Mouse (Mus musculus): ENCODE results near the gene Adam12.

Gene Adam12

DNA sequence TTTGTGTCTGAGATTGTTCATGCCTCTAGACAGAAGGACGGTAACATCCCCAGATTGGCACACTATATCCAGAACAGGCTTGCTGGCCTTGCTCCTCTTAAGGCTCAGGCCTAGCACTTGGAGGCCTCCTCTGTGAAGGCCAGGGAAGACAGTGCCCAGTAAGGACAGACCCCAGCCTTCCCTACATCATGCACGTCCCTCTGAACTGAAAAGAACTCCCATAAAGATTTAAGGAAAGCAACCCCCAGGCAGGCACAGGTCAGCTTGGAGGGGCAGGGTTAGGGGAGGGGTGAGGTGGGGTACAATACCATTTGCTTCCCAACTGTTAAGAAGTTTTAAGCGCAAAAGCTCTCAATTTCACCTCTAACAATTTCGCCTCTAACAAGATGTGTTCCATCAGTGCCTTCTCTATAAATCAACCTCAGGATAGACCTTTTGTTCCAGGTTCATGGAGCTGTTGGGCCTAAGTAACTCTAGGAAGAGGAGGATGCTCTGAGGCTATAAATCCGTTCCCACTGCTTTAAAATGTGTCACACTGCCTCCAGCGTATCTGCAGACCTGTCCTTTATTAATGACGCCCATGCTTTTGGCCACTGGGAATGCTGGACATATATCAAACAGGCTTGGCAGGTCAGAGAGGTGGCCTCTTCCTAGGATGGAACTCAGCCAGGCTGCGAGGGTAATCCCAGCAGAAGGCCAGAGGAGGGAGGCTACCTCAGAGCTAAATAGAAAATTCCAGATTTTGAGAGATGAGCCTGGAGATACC is 150.5 kb downstream of the Adam12 start:
- DNase-seq (ENCODE audit: low spot score in 2 of 2) = no peak

- DNase-seq (ENCODE audit: low spot score in 2 of 2) = peak; percentile 5 to 39
These were observed 151.8 kb downstream of the Adam12 start for GRCm38 (mm10) chr7:134079980-134080725.

DNA sequence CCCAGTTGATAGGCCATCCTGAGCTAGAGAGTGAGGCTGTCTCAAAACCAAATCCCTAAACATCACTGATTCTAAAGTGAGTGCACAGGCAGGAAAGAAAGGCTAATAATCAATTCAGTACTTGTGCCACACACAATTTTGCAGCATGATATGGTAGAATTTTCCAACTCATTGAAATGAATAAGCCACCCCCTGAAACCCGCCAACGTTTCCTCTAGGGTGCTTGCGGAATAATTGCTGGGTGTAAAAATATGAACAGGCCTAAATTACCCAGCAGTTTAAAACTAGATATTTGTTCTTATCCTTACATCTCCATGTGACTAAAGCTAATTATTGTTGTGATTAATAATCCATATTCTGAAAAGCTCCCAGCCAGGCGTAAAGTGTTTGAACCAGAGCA is 154.3 kb downstream of the Adam12 start:
- no peak for DNase-seq (ENCODE audit: low spot score in 2 of 2)

DNA sequence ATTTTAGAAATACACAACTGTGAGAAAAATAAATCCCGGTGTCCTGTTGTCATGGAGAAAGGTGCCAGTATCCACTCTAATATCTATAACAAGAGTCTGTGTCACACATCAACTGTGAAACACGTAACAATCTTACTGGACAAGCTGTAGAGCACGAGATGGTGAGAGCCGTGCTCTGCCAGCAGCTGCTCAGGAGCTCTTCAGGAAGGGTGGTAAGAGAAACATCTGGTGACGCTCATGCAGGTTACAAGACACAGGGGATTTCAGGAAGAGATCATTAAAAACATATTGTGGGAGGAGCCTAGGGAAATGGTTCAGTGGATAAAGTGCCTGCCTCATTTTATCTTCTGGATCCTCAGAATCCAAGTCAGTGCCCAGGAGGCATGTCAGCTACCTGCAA is 158.9 kb downstream of the Adam12 start:
- no peak for DNase-seq (ENCODE audit: low spot score in 2 of 2)

GRCm38 (mm10) chr7:134071153-134071885 is 160.6 kb downstream of the Adam12 start:
- no peak for DNase-seq (ENCODE audit: low spot score in 2 of 2)

- DNase-seq (ENCODE audit: low spot score in 2 of 2) = no peak
These were observed 169.3 kb downstream of the Adam12 start for GRCm38 (mm10) chr7:134062629-134063028.

- DNase-seq (ENCODE audit: low spot score in 2 of 2) = no peak
These were observed 179.5 kb downstream of the Adam12 start for GRCm38 (mm10) chr7:134052486-134052885.

GRCm38 (mm10) chr7:134050371-134050770 is 181.6 kb downstream of the Adam12 start:
- DNase-seq (ENCODE audit: low spot score in 2 of 2) = no peak

DNA sequence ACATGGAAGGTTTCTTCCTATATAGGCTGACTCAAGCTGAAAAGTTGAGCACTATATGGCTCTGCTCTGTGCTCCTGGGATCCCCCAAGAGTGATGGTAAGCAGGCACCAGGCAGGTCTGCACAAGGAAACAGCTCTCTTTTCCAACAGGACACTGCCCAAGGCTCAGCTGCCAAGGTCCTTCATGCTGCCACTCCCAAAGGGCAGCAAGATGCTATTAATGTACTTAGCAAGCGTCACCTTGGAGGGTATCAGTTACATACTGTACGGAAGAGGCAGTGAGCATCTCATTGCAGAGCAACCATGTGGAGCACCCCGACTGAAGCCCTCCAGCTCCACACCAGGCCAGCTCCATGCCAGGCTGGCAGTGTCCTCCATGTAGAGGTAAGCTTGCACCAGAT is 185.6 kb downstream of the Adam12 start:
- no peak for DNase-seq (ENCODE audit: low spot score in 2 of 2)

DNA sequence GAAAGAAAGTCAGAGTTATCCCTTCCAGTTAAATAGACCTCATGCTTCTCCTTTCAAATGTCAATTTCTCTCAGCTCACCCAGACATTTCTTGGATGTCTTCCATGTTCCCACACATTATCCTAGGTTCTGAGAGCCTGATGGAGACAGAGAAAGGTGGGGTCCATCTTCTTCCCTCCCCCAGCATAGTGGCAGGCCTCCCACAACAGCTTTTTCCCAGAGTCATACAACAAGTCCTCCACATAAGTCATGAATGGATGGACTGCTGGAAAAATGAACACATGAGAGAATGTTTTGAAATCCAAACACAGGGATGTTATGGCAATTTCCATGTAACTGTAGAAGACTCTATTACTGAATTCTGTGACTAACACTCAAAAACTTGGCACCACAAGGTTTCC is 188.4 kb downstream of the Adam12 start:
- DNase-seq (ENCODE audit: low spot score in 2 of 2) = no peak

GRCm38 (mm10) chr7:134042614-134043013 is 189.3 kb downstream of the Adam12 start:
- no peak for DNase-seq (ENCODE audit: low spot score in 2 of 2)

DNA sequence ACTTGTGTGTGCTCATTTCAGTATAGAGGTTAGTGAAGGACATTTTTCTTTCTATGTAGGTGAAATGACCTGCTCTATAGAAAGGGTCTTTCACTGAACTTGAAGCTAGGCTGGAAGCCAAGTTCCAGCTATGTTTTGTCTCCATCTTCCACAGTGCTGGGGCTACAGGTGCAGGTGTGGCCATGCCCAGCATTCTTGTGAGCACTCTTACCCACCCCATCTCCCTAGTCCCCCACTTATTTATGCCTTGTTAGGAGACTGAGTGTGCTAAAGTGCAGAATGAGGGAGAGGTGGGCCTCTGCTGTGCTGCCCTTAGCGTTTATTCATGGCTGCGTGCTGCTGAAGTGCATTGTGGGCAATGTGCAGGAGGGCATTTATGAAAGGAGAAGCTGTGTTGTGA is 198.0 kb downstream of the Adam12 start:
- no peak for DNase-seq (ENCODE audit: low spot score in 2 of 2)

DNA sequence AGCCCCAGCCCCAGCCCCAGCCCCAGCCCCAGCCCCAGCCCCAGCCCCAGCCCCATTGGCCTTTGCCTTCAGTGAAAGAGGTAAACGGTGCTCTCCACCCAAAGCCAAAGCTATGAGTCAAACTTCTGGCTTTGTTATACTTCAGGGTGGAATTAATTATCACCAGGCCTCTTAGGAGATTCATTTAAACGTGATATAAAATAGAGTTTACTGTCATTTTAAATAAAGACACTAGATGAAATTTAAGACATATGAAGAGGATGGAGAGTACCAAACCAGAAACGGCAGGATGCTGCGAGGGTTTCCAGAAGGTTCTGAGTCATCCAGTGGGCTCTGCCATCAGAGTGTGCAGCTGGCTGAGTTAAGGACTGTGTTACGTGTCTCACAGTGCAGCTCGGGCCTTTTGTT is 199.0 kb downstream of the Adam12 start:
- no peak for DNase-seq (ENCODE audit: low spot score in 2 of 2)

GRCm38 (mm10) chr7:134031787-134032186 is 200.2 kb downstream of the Adam12 start:
- no peak for DNase-seq (ENCODE audit: low spot score in 2 of 2)

GRCm38 (mm10) chr7:134031256-134031655 is 200.7 kb downstream of the Adam12 start:
- DNase-seq (ENCODE audit: low spot score in 2 of 2) = no peak

- DNase-seq (ENCODE audit: low spot score in 2 of 2) = no peak
These were observed 203.6 kb downstream of the Adam12 start for GRCm38 (mm10) chr7:134028281-134028830.

GRCm38 (mm10) chr7:134027020-134027415 is 204.9 kb downstream of the Adam12 start:
- DNase-seq (ENCODE audit: low spot score in 2 of 2) = no peak

- peak in 1 of 2 experiments; percentile 68 for DNase-seq (ENCODE audit: low spot score in 2 of 2)
These were observed 205.5 kb downstream of the Adam12 start for GRCm38 (mm10) chr7:134026200-134027019.

DNA sequence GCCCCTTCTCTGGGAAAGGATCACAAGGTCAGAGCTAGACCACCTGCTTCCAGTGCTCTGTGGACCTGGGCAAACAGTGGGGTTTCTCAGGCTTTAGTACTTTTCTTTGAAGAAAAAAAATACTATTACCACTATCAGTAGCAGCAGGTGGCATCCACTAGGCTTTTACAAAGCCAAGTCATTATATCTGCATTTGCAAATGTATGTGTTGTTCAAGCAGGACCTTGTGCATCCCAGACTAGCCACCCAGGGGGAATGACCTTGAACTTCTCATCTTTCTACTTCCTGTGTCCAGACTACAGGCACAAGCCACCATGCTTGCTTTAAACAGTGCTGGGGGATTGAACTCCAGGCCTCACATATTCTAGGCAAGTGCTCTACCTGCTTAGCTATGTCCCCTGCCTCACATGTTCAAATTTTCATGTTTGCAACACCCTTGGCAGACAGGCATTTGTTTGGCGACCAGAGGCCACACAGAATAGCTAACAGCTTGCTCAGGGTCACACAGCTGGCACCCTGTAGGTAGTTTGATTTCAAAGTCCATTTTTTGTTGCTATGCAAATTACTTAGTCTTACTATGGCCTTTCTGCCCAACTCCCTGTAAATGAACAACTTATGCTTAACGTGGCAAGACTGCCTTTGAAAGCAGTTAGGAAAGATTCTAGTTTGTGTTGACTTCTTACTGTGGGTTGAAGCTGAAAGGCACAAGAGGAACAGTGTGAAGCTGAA is 209.6 kb downstream of the Adam12 start:
- no peak for DNase-seq (ENCODE audit: low spot score in 2 of 2)

- no peak for DNase-seq (ENCODE audit: low spot score in 2 of 2)
These were observed 216.7 kb downstream of the Adam12 start for GRCm38 (mm10) chr7:134015226-134015625.

DNA sequence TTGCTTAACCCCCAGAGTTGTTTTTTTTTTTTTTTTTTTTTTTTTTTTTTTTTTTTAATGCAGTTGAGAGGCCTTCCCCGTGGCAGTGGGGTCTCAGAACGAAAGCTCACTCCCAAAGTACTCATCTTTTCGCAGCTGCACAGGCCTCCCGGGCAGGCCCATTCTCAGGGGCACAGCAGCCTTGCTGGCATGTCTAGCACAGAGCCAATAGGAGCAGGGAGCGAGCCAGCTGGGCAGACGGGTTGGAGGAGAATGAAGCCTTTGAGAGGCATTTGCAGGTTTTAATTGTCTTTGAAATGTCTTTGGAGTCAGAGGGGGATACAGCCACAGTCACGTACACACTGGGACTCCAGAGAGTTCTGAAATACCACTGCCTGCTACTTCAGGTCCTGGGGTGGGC is 217.2 kb downstream of the Adam12 start:
- no peak for DNase-seq (ENCODE audit: low spot score in 2 of 2)
